35 mouse cellular contexts compared by ENCODE assay signal in genomic region chr1:158421451-158421850, GRCm38 (mm10). TPM values are rescaled to one million over a fixed set of nuclear protein-coding genes. Genes with fewer than 3 reads are reported as not detected.
DNase-seq lines count a peak whose midpoint lies in the region; ATAC-seq and TF ChIP-seq lines count a peak whose summit lies in the region.
"Had no signal": no experiment of that assay in that cellular context is flagged by ENCODE, and none has a peak within 500 bp of the region (broad histone marks: within the 10 kb centered on the region; RNA-seq: fewer than 3 reads in every experiment).

No protein-coding gene starts in this region.

- peak; percentile 53 for DNase-seq in midbrain, embryonic 11.5 days (ENCODE audit: low spot score, missing footprints)
- no peak for DNase-seq in midbrain, embryonic 14.5 days
- DNase-seq in cerebellum, adult 11-12 months: peak; percentile 58
- peak; percentile 72 for DNase-seq in cerebellum, adult 9-10 months
- DNase-seq in cerebellum, postnatal 36 days: peak; percentile 42 to 48
- no peak for DNase-seq in heart, adult 2 months
- DNase-seq: adrenal gland, adult 2 months; B cell, adult 2 months; gastrocnemius, postnatal 25 days; heart, adult 11 months; heart, postnatal 4 days; kidney, adult 8-10 months; kidney, postnatal 4 days; liver, embryonic 13.5 days; lung, adult 2 months; lung, postnatal 10 days; right cerebral cortex, adult 18-20 months; spleen, adult 18-20 months; thymus, adult 18-20 months; thymus, postnatal 25 days had no signal

- ATAC-seq in midbrain, embryonic 11.5 days (ENCODE audit: low FRiP score): no peak
- ATAC-seq in midbrain, embryonic 14.5 days (ENCODE audit: low FRiP score, low TSS enrichment): no peak
- ATAC-seq in inflammation-experienced regulatory T-cells, adult 6 months: no peak
- ATAC-seq: forebrain, embryonic 13.5 days; intestine, embryonic 16.5 days; midbrain, embryonic 15.5 days had no signal

- no peaks in the 10 kb centered on the region for H3K9me3 ChIP-seq in midbrain, embryonic 11.5 days (ENCODE audit: control insufficient read depth, low read length)
- no peaks in the 10 kb centered on the region for H3K9me3 ChIP-seq in midbrain, embryonic 14.5 days (ENCODE audit: control insufficient read depth, low read length)
- H3K9me3 ChIP-seq: embryonic facial prominence, embryonic 10.5 days; embryonic facial prominence, embryonic 15.5 days; forebrain, embryonic 13.5 days; hindbrain, embryonic 15.5 days; limb, embryonic 15.5 days; midbrain, embryonic 15.5 days; neural tube, embryonic 12.5 days had no signal

- no peak for TF ChIP-seq CTCF in heart, adult 2 months (IDR thresholded peaks at IDR 0.05)

- no peak for TF ChIP-seq EP300 in heart, adult 2 months (IDR thresholded peaks at IDR 0.05; ENCODE audit: insufficient read depth, low read depth, low read length)

- H3K4me1 ChIP-seq in midbrain, embryonic 11.5 days (ENCODE audit: control insufficient read depth, insufficient read depth, low read length): no peaks in the 10 kb centered on the region
- 0 out of 2 replicates have a peak, but pooled peaks cover 4% of the 10 kb centered on the region for H3K4me1 ChIP-seq in midbrain, embryonic 14.5 days (ENCODE audit: control insufficient read depth, insufficient read depth, low read length)
- no peaks in the 10 kb centered on the region for H3K4me1 ChIP-seq in heart, adult 2 months (ENCODE audit: control insufficient read depth, insufficient read depth, low read length)
- H3K4me1 ChIP-seq: embryonic facial prominence, embryonic 10.5 days; embryonic facial prominence, embryonic 15.5 days; forebrain, embryonic 13.5 days; limb, embryonic 15.5 days; liver, embryonic 13.5 days; midbrain, embryonic 15.5 days; neural tube, embryonic 12.5 days had no signal

- no peaks in the 10 kb centered on the region for H3K79me2 ChIP-seq in heart, adult 2 months (replicated peaks; ENCODE audit: control insufficient read depth, insufficient read depth, low read length)

- H3K27ac ChIP-seq in midbrain, embryonic 11.5 days (ENCODE audit: low read depth, low read length): no peak overlapping the region
- H3K27ac ChIP-seq in midbrain, embryonic 14.5 days (replicated peaks; ENCODE audit: low read depth, low read length): no peak overlapping the region
- no peak overlapping the region for H3K27ac ChIP-seq in heart, adult 2 months
- H3K27ac ChIP-seq: embryonic facial prominence, embryonic 10.5 days; embryonic facial prominence, embryonic 15.5 days; forebrain, embryonic 13.5 days; hindbrain, embryonic 15.5 days; kidney, postnatal 0 days; limb, embryonic 15.5 days; liver, embryonic 13.5 days; macrophage; midbrain, embryonic 15.5 days; neural tube, embryonic 12.5 days; stomach, postnatal 0 days had no signal

- no peak overlapping the region for H3K4me2 ChIP-seq in midbrain, embryonic 11.5 days
- H3K4me2 ChIP-seq in midbrain, embryonic 14.5 days (ENCODE audit: low read length): no peak overlapping the region
- H3K4me2 ChIP-seq: embryonic facial prominence, embryonic 15.5 days; forebrain, embryonic 13.5 days; heart, embryonic 11.5 days; hindbrain, embryonic 15.5 days; limb, embryonic 15.5 days; liver, embryonic 13.5 days; midbrain, embryonic 15.5 days; neural tube, embryonic 12.5 days had no signal

- intact Hi-C loops in heart, adult 2 months (cut with DNase I): no loop called here

- no peaks in the 10 kb centered on the region for H3K27me3 ChIP-seq in midbrain, embryonic 11.5 days (ENCODE audit: control insufficient read depth, insufficient read depth, low read length)
- H3K27me3 ChIP-seq in midbrain, embryonic 14.5 days (ENCODE audit: control insufficient read depth, insufficient read depth, low read length): no peaks in the 10 kb centered on the region
- H3K27me3 ChIP-seq in heart, adult 2 months (ENCODE audit: control insufficient read depth, insufficient read depth, low read length): no peaks in the 10 kb centered on the region
- H3K27me3 ChIP-seq: embryonic facial prominence, embryonic 15.5 days; forebrain, embryonic 13.5 days; hindbrain, embryonic 15.5 days; limb, embryonic 15.5 days; liver, embryonic 13.5 days; midbrain, embryonic 15.5 days; neural tube, embryonic 12.5 days had no signal

- no peaks in the 10 kb centered on the region for H3K36me3 ChIP-seq in midbrain, embryonic 11.5 days (ENCODE audit: control insufficient read depth, insufficient read depth, low read length)
- no peaks in the 10 kb centered on the region for H3K36me3 ChIP-seq in midbrain, embryonic 14.5 days (ENCODE audit: control insufficient read depth, insufficient read depth, low read length)
- H3K36me3 ChIP-seq in heart, adult 2 months (ENCODE audit: control insufficient read depth, insufficient read depth, low read length): no peaks in the 10 kb centered on the region
- H3K36me3 ChIP-seq: embryonic facial prominence, embryonic 10.5 days; embryonic facial prominence, embryonic 15.5 days; hindbrain, embryonic 15.5 days; limb, embryonic 15.5 days; liver, embryonic 13.5 days; midbrain, embryonic 15.5 days; neural tube, embryonic 12.5 days had no signal

- WGBS in midbrain, embryonic 11.5 days: 91% methylated on average over 8 of the region's 8 CpGs
- WGBS in midbrain, embryonic 14.5 days: 86% methylated on average over 8 of the region's 8 CpGs
- 84% methylated on average over 8 of the region's 8 CpGs for WGBS in heart, adult 2 months

- no peak for TF ChIP-seq POLR2A in heart, adult 2 months (IDR thresholded peaks at IDR 0.05; ENCODE audit: insufficient read depth, low read depth, low read length)

- H3K4me3 ChIP-seq in midbrain, embryonic 11.5 days (ENCODE audit: low read depth, low read length): no peak overlapping the region
- no peak overlapping the region for H3K4me3 ChIP-seq in midbrain, embryonic 14.5 days (replicated peaks; ENCODE audit: low read depth, low read length)
- no peak overlapping the region for H3K4me3 ChIP-seq in heart, adult 2 months
- H3K4me3 ChIP-seq: embryonic facial prominence, embryonic 10.5 days; embryonic facial prominence, embryonic 15.5 days; forebrain, embryonic 13.5 days; hindbrain, embryonic 15.5 days; limb, embryonic 15.5 days; liver, embryonic 13.5 days; midbrain, embryonic 15.5 days; myocyte; neural tube, embryonic 12.5 days had no signal

- no peak overlapping the region for H3K9ac ChIP-seq in midbrain, embryonic 11.5 days (ENCODE audit: low read length)
- H3K9ac ChIP-seq in midbrain, embryonic 14.5 days (replicated peaks; ENCODE audit: low read length): no peak overlapping the region
- H3K9ac ChIP-seq in heart, adult 2 months (ENCODE audit: low read depth, low read length): no peak overlapping the region
- H3K9ac ChIP-seq: embryonic facial prominence, embryonic 15.5 days; forebrain, embryonic 13.5 days; hindbrain, embryonic 15.5 days; limb, embryonic 15.5 days; liver, embryonic 13.5 days; midbrain, embryonic 15.5 days; neural tube, embryonic 12.5 days had no signal

RNA-seq across cellular contexts. Expression of gene Astn1, which starts 59.4 kb away (rescaled TPM):
- polyA plus RNA-seq in midbrain, embryonic 11.5 days (2014; fragmentation: Nextera tagmentation; extraction: Ambion mirVana): 20.1 and 20.7 TPM in 2 replicates
- 54.8 and 59.6 TPM in 2 replicates for polyA plus RNA-seq in midbrain, embryonic 14.5 days (2014; fragmentation: Nextera tagmentation; extraction: Ambion mirVana)
- 1 to 10 TPM in 1 of 2 experiments, under 1 TPM in 1; 0.91 to 1.0 TPM for total RNA-seq in heart, adult 2 months (2021)
- 0.64 and 0.76 TPM in 2 replicates for polyA plus RNA-seq in heart, adult 2 months (2012; rRNA removed)
- not detected for polyA plus RNA-seq in inflammation-experienced regulatory T-cells, adult 6 months (2017; shearing (Covaris generic))
- total RNA-seq: megakaryocyte-erythroid progenitor cell, adult 5-6 weeks had no signal
- polyA plus RNA-seq: macrophage, myocyte had no signal

Comparison
In these comparisons a context has a peak if more than half of its experiments do, and no peak if none do; other contexts are left out.
1. DNase-seq: peak in midbrain, embryonic 11.5 days (single experiment), cerebellum, adult 11-12 months (single experiment), cerebellum, adult 9-10 months (single experiment) and cerebellum, postnatal 36 days (2 of 2); none in midbrain, embryonic 14.5 days (single experiment) and heart, adult 2 months (0 of 2).
2. RNA of gene Astn1, which starts 59.4 kb away (polyA plus RNA-seq): 54.8 to 59.6 TPM in midbrain, embryonic 14.5 days and 20.1 to 20.7 TPM in midbrain, embryonic 11.5 days; 0.64 to 0.76 TPM in heart, adult 2 months and not detected in inflammation-experienced regulatory T-cells, adult 6 months; every median in the first group is over 10 times any median in the second.